ENCODE assay signal across 12 mouse cellular contexts in genomic region chr1:171109620-171110019, GRCm38 (mm10). TPM values are rescaled to one million over a fixed set of nuclear protein-coding genes. Genes with fewer than 3 reads are reported as not detected.
DNase-seq lines count a peak whose midpoint lies in the region; ATAC-seq lines count a peak whose summit lies in the region.
"Had no signal": no experiment of that assay in that cellular context is flagged by ENCODE, and none has a peak within 500 bp of the region (broad histone marks: within the 10 kb centered on the region; RNA-seq: fewer than 3 reads in every experiment).

No protein-coding gene starts in this region.

- no peaks in the 10 kb centered on the region for H3K36me3 ChIP-seq in heart, embryonic 12.5 days
- H3K36me3 ChIP-seq in kidney, embryonic 15.5 days, result no peaks in the 10 kb centered on the region
- no peaks in the 10 kb centered on the region for H3K36me3 ChIP-seq in limb, embryonic 15.5 days

- H3K4me1 ChIP-seq in heart, embryonic 12.5 days (replicated peaks), result peaks cover 3% of the 10 kb centered on the region; the same call in 1 of the 2 replicates
- H3K4me1 ChIP-seq in kidney, embryonic 15.5 days, result peaks cover 23% of the 10 kb centered on the region; the same call in 1 of the 2 replicates
- peaks cover 19% of the 10 kb centered on the region for H3K4me1 ChIP-seq in limb, embryonic 15.5 days

- no peak overlapping the region for H3K27ac ChIP-seq in heart, embryonic 12.5 days (ENCODE audit: poor library complexity, severe bottlenecking)
- no peak overlapping the region for H3K27ac ChIP-seq in kidney, embryonic 15.5 days
- 0 out of 2 replicates have a peak overlapping the region, but pooled peaks have one; percentile 85 for H3K27ac ChIP-seq in limb, embryonic 15.5 days

- no peak for ATAC-seq in heart, embryonic 12.5 days (ENCODE audit: insufficient number of reproducible peaks, low FRiP score)
- no peak for ATAC-seq in kidney, embryonic 15.5 days (replicated peaks; ENCODE audit: low FRiP score)
- no peak for ATAC-seq in limb, embryonic 15.5 days (ENCODE audit: insufficient number of reproducible peaks, low FRiP score, low TSS enrichment, low read depth)
- ATAC-seq: lung, postnatal 0 days had no signal

- no peaks in the 10 kb centered on the region for H3K27me3 ChIP-seq in heart, embryonic 12.5 days (replicated peaks)
- H3K27me3 ChIP-seq in kidney, embryonic 15.5 days, result no peaks in the 10 kb centered on the region
- no peaks in the 10 kb centered on the region for H3K27me3 ChIP-seq in limb, embryonic 15.5 days
- H3K27me3 ChIP-seq: CH12.LX had no signal

- intact Hi-C loops in heart, postnatal 14 days (cut with DNase I), result loop anchor here (10.0 kb wide), 1 partner anchor 395 kb away; the partner anchor contains the start of gene Alyref2

- no peaks in the 10 kb centered on the region for H3K9me3 ChIP-seq in heart, embryonic 12.5 days (replicated peaks)
- no peaks in the 10 kb centered on the region for H3K9me3 ChIP-seq in kidney, embryonic 15.5 days (replicated peaks)
- no peaks in the 10 kb centered on the region for H3K9me3 ChIP-seq in limb, embryonic 15.5 days

- WGBS in heart, embryonic 12.5 days, result 32% methylated on average over 9 of the region's 9 CpGs
- 41% methylated on average over 9 of the region's 9 CpGs for WGBS in kidney, embryonic 15.5 days
- WGBS in limb, embryonic 15.5 days, result 43% methylated on average over 9 of the region's 9 CpGs

- DNase-seq in heart, postnatal 14 days, result no peak
- DNase-seq in kidney, postnatal 36 days, result peak; percentile 43
- peak; percentile 78 for DNase-seq in yolk sac, embryonic 10.5 days (ENCODE audit: low spot score)
- no peak for DNase-seq in right cerebral cortex, postnatal 36 days (ENCODE audit: low spot score in 2 of 2)
- DNase-seq: adrenal gland, adult 2 months; left cerebral cortex, postnatal 4 days; thymus, postnatal 36 days had no signal

- no peak overlapping the region for H3K4me3 ChIP-seq in heart, embryonic 12.5 days
- no peak overlapping the region for H3K4me3 ChIP-seq in kidney, embryonic 15.5 days (replicated peaks)
- no peak overlapping the region for H3K4me3 ChIP-seq in limb, embryonic 15.5 days

- no peak overlapping the region for H3K9ac ChIP-seq in heart, embryonic 12.5 days
- H3K9ac ChIP-seq in kidney, embryonic 15.5 days, result no peak overlapping the region
- H3K9ac ChIP-seq in limb, embryonic 15.5 days, result no peak overlapping the region

- H3K4me2 ChIP-seq in heart, embryonic 12.5 days, result 0 out of 2 replicates have a peak overlapping the region, but pooled peaks have one; percentile 74
- no peak overlapping the region for H3K4me2 ChIP-seq in kidney, embryonic 15.5 days
- H3K4me2 ChIP-seq in limb, embryonic 15.5 days, result no peak overlapping the region

RNA-seq across cellular contexts. Expression of gene Cfap126, which starts 4.1 kb away (rescaled TPM):
- 2.9 and 3.5 TPM in 2 replicates for polyA plus RNA-seq in heart, embryonic 12.5 days (2016; fragmentation: Nextera tagmentation; extraction: Ambion mirVana)
- 1 to 10 TPM in 1 of 2 experiments, under 1 TPM in 1; 1.00 to 2.1 TPM for total RNA-seq in heart, postnatal 14 days (2021)
- 2.0 and 2.1 TPM in 2 replicates for polyA plus RNA-seq in kidney, embryonic 15.5 days (2015; fragmentation: Nextera tagmentation; extraction: Ambion mirVana)
- 1.1 and 2.2 TPM in 2 replicates for polyA plus RNA-seq in limb, embryonic 15.5 days (2015; fragmentation: Nextera tagmentation; extraction: Ambion mirVana)

RNA-seq across cellular contexts. Expression of gene Sdhc, which starts 40.8 kb away (rescaled TPM):
- 420 and 425 TPM in 2 replicates for polyA plus RNA-seq in heart, embryonic 12.5 days (2016; fragmentation: Nextera tagmentation; extraction: Ambion mirVana)
- 1,000 to 10,000 TPM; 1,008 to 1,038 TPM for total RNA-seq in heart, postnatal 14 days (2021)
- 307 and 309 TPM in 2 replicates for polyA plus RNA-seq in kidney, embryonic 15.5 days (2015; fragmentation: Nextera tagmentation; extraction: Ambion mirVana)
- 235 and 256 TPM in 2 replicates for polyA plus RNA-seq in limb, embryonic 15.5 days (2015; fragmentation: Nextera tagmentation; extraction: Ambion mirVana)

RNA-seq across cellular contexts. Expression of gene Mpz, which starts 40.9 kb away (rescaled TPM):
- 0.11 and 0.15 TPM in 2 replicates for polyA plus RNA-seq in heart, embryonic 12.5 days (2016; fragmentation: Nextera tagmentation; extraction: Ambion mirVana)
- total RNA-seq in heart, postnatal 14 days (2021), result 10 to 100 TPM in 1 of 2 experiments, not detected in 1; 18.9 TPM
- 0.86 and 0.99 TPM in 2 replicates for polyA plus RNA-seq in kidney, embryonic 15.5 days (2015; fragmentation: Nextera tagmentation; extraction: Ambion mirVana)
- 6.8 and 9.3 TPM in 2 replicates for polyA plus RNA-seq in limb, embryonic 15.5 days (2015; fragmentation: Nextera tagmentation; extraction: Ambion mirVana)
- total RNA-seq: left cerebral cortex, postnatal 4 days had no signal

RNA-seq across cellular contexts. Expression of gene Fcgr3, which starts 44.9 kb away (rescaled TPM):
- 3.8 and 4.5 TPM in 2 replicates for polyA plus RNA-seq in heart, embryonic 12.5 days (2016; fragmentation: Nextera tagmentation; extraction: Ambion mirVana)
- 10 to 100 TPM; 11.8 to 11.9 TPM for total RNA-seq in heart, postnatal 14 days (2021)
- polyA plus RNA-seq in kidney, embryonic 15.5 days (2015; fragmentation: Nextera tagmentation; extraction: Ambion mirVana), result 7.8 and 10.5 TPM in 2 replicates
- polyA plus RNA-seq in limb, embryonic 15.5 days (2015; fragmentation: Nextera tagmentation; extraction: Ambion mirVana), result 25.9 and 32.2 TPM in 2 replicates

Comparison
In these comparisons a context has a peak if more than half of its experiments do, and no peak if none do; other contexts are left out.
1. DNase-seq: peak in kidney, postnatal 36 days (2 of 2) and yolk sac, embryonic 10.5 days (single experiment); none in heart, postnatal 14 days (0 of 2) and right cerebral cortex, postnatal 36 days (0 of 2).